Mouse (Mus musculus) heart, embryonic 13.5 days (tissue): ENCODE data around the gene Vti1a. TPM values are rescaled to one million over a fixed set of nuclear protein-coding genes. Genes with fewer than 3 reads are reported as not detected.
A peak's percentile ranks its signal among the peaks of the same experiment; 100 is the strongest.

Experiments used
- ATAC-seq: fragments of 200-750 bp; cut with Nextera tagmentation; 2 replicates; pipeline ENCODE4 v1.8.0; 2017; ENCODE audit warnings: moderate TSS enrichment; ENCODE audit not compliant: insufficient number of reproducible peaks, low FRiP score, low TSS enrichment; ENCODE audit errors: extremely low read depth
- H3K27ac ChIP-seq: fragments of 300-500 bp; sonication (generic); replicated peaks from 2 replicates; pipeline ENCODE4 v1.5.1; 2015; ENCODE audit warnings: moderate library complexity, mild to moderate bottlenecking, inconsistent platforms
- H3K27me3 ChIP-seq: fragments of 300-500 bp; sonication (generic); replicated peaks from 2 replicates; pipeline ENCODE4 v1.6.1; 2015; ENCODE audit warnings: mild to moderate bottlenecking, inconsistent platforms
- H3K36me3 ChIP-seq: fragments of 300-500 bp; sonication (generic); 2 replicates; pipeline ENCODE4 v1.6.1; 2015; ENCODE audit warnings: mild to moderate bottlenecking, inconsistent platforms
- H3K4me1 ChIP-seq: fragments of 300-500 bp; sonication (generic); 2 replicates; pipeline ENCODE4 v1.6.1; 2015; ENCODE audit warnings: inconsistent platforms
- H3K4me2 ChIP-seq: fragments of 300-500 bp; sonication (generic); 2 replicates; pipeline ENCODE4 v1.6.1; 2015; ENCODE audit warnings: inconsistent platforms, mild to moderate bottlenecking, moderate library complexity
- H3K4me3 ChIP-seq: fragments of 300-500 bp; sonication (generic); 2 replicates; pipeline ENCODE4 v1.5.1; 2015; ENCODE audit warnings: moderate library complexity, mild to moderate bottlenecking, inconsistent platforms
- H3K9ac ChIP-seq: fragments of 300-500 bp; sonication (generic); 2 replicates; pipeline ENCODE4 v1.6.1; 2015; ENCODE audit warnings: inconsistent platforms, mild to moderate bottlenecking, moderate library complexity
- H3K9me3 ChIP-seq: fragments of 300-500 bp; sonication (generic); 2 replicates; pipeline ENCODE4 v1.6.1; 2016; ENCODE audit warnings: inconsistent platforms
- WGBS: fragments of 180-500 bp; shearing (Covaris S2); methylation state at CpG from one replicate; pipeline ENCODE4 v1.1.7; 2015; ENCODE audit warnings: mixed read lengths; 5-methylcytosine and 5-hydroxymethylcytosine counted together
- polyA plus RNA-seq: library from polyadenylated mRNA; unstranded; fragments of >200 nt; fragmentation: Nextera tagmentation; extraction: Ambion mirVana; gene quantifications from 2 replicates; pipeline ENCODE4 v1.2.1, GENCODE M21; 2015

The Vti1a gene
- polyA plus RNA-seq = 14.7 and 15.4 TPM in 2 replicates

DNA sequence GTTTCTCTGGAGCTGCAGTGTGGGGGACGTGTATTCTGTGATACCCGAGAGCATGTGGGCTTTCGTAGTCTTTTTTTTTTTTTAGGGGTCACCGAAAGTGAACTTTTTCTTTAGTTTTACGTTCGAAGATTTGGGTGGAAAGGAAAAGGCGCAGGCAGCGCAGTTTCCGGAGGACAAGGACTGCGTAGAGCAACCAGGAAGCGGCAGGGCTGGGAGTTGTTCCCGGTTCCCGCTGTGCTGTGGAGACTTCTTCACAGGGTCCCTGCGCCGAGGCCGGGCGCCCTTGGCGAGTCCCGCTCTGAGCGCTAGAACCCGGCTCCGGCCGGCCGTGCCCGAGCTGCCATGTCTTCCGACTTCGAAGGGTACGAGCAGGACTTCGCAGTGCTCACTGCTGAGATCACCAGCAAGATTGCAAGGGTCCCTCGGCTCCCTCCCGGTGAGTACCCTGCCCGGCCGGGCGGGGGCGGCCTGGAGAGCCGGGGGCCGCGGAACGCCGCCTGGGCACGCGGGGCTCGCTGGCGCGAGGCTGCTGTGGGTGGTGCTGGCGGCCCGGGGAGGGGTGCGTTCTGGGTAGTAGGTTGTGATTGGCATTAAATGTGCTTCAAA is at the start of gene Vti1a:
Gene Vti1a, plus strand, starts transcription at position 187 of the 606 bp plus-strand sequence.
- Histone ChIP-seq H3K27me3 (no peaks in the 10 kb centered on the region), H3K27ac (peak within 1 kb of the TSS; percentile 88), H3K4me2 (peak within 1 kb of the TSS; percentile 90), H3K4me3 (peak within 1 kb of the TSS; percentile 82), H3K9ac (peak within 1 kb of the TSS; percentile 93), H3K36me3 (peaks cover 19% of the 10 kb centered on the region), H3K4me1 (peaks cover 41% of the 10 kb centered on the region), H3K9me3 (no peaks in the 10 kb centered on the region)
- peak; percentile 84 for ATAC-seq
- under 1% methylated on average over 48 of the region's 48 CpGs for WGBS

- no peak overlapping the region for H3K4me3 ChIP-seq
- WGBS = 80% methylated on average over 3 of the region's 3 CpGs
- no peak overlapping the region for H3K4me2 ChIP-seq
- ATAC-seq = no peak
- H3K4me1 ChIP-seq = peaks cover 17% of the 10 kb centered on the region
- no peak overlapping the region for H3K27ac ChIP-seq
- no peaks in the 10 kb centered on the region for H3K27me3 ChIP-seq
- H3K36me3 ChIP-seq = peaks cover 21% of the 10 kb centered on the region; the same call in 1 of the 2 replicates
- H3K9me3 ChIP-seq = no peaks in the 10 kb centered on the region
- H3K9ac ChIP-seq = no peak overlapping the region
Observed at GRCm38 (mm10) chr19:55266786-55267185, 49.3 kb upstream of the Vti1a start.

DNA sequence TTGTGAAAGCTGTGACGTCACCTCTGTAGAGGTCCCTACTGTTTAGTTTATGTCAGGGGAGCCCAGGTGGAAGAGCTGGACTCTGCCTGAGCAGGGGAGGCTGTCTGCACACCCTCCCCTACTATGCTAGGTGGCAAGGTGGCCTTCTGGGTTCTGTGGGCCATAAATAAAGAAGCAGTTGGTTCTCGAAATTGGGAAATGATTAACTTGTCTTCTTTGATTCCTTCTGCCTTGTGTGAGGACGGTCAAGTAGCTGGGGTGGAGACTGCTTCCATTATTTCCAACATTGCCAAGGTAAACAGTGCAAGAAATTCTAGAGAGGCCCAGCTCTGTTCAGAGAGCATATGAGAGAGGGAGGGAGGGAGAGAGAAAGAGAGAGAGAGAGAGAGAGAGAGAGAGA is 47.9 kb upstream of the Vti1a start:
- 62% methylated on average over 3 of the region's 3 CpGs for WGBS
- peaks cover 28% of the 10 kb centered on the region for H3K36me3 ChIP-seq
- no peaks in the 10 kb centered on the region for H3K9me3 ChIP-seq
- no peak overlapping the region for H3K4me2 ChIP-seq
- no peak overlapping the region for H3K4me3 ChIP-seq
- H3K4me1 ChIP-seq = peaks cover 17% of the 10 kb centered on the region
- no peak overlapping the region for H3K9ac ChIP-seq
- no peak for ATAC-seq
- no peaks in the 10 kb centered on the region for H3K27me3 ChIP-seq
- no peak overlapping the region; the same call in 1 of the 2 replicates for H3K27ac ChIP-seq

DNA sequence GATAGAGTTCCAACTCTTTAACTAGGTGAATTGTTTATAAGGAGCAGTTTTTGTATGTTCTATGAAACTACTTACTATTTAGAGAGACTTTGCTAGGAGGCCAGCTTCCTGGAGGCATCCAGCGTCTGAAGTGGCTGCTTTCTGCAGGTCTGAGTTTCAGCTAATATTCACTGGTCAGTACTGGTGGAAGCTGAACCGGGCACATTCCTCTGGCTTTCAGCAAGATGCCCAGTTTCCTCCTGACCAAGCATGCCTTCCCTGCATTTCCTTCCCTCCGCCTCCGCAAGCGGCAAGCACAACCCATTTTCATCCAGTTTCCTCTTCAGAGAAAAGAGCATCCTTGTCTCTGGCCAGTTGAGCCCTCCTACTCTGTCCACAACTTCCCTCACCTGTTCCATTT is 47.0 kb upstream of the Vti1a start:
- no peaks in the 10 kb centered on the region for H3K27me3 ChIP-seq
- H3K36me3 ChIP-seq = peaks cover 34% of the 10 kb centered on the region
- no peak overlapping the region for H3K4me2 ChIP-seq
- 73% methylated on average over 5 of the region's 5 CpGs for WGBS
- H3K9ac ChIP-seq = no peak overlapping the region
- no peak overlapping the region for H3K4me3 ChIP-seq
- peaks cover 17% of the 10 kb centered on the region for H3K4me1 ChIP-seq
- H3K9me3 ChIP-seq = no peaks in the 10 kb centered on the region
- no peak for ATAC-seq
- H3K27ac ChIP-seq = no peak overlapping the region

DNA sequence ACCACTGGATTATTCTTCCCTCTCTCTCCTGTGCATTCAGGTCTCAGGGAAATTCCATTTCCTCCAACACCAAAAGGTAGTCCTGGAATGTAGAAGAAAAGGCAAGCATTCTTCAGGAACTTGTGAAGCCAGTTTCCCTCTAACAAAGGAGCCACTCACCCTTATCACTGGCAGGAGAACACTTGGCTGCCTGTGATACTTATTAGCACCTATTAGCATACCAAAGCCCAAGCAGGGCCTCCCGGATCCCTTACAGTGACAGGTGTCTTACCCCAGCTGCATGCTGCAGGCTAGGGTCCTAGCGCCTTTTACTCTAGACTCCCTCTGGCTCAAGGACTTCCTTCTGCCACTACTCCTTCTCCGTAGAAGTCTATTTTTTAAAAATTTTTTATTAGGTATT is 44.6 kb upstream of the Vti1a start:
- no peak overlapping the region for H3K4me2 ChIP-seq
- no peak for ATAC-seq
- H3K4me3 ChIP-seq = no peak overlapping the region
- peaks cover 37% of the 10 kb centered on the region for H3K36me3 ChIP-seq
- H3K9me3 ChIP-seq = no peaks in the 10 kb centered on the region
- H3K9ac ChIP-seq = no peak overlapping the region
- peaks cover 17% of the 10 kb centered on the region for H3K4me1 ChIP-seq
- 34% methylated on average over 3 of the region's 3 CpGs for WGBS
- no peaks in the 10 kb centered on the region for H3K27me3 ChIP-seq
- no peak overlapping the region for H3K27ac ChIP-seq

DNA sequence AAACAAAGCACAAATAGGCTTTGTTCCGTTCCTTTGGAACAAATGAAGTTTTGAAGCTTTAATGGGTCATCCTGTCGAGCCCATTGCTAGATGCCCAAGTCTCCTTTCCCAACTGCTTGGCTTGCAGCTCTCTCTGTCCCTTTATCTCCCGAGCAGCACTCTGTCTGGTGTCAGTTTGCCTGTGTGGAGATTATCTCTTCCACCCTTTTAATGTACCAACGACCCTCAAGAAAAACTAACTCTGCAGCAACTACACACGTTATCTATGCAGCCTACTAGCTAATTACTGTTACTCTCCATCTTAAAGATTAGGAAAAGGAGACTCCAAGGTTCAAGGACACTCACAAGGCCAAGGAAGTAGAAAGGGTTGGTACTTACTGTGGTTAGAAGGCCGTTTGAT is 42.8 kb upstream of the Vti1a start:
- Histone ChIP-seq H3K9ac (no peak overlapping the region), H3K27ac (no peak overlapping the region), H3K4me2 (no peak overlapping the region), H3K4me1 (peaks cover 13% of the 10 kb centered on the region), H3K27me3 (no peaks in the 10 kb centered on the region), H3K4me3 (no peak overlapping the region), H3K9me3 (no peaks in the 10 kb centered on the region), H3K36me3 (peaks cover 43% of the 10 kb centered on the region)
- 46% methylated on average over 6 of the region's 6 CpGs for WGBS
- ATAC-seq = no peak

GRCm38 (mm10) chr19:55276100-55276499 is 40.0 kb upstream of the Vti1a start:
- 70% methylated on average over 4 of the region's 4 CpGs for WGBS
- H3K27me3 ChIP-seq = no peaks in the 10 kb centered on the region
- H3K9ac ChIP-seq = no peak overlapping the region
- peaks cover 45% of the 10 kb centered on the region for H3K36me3 ChIP-seq
- H3K9me3 ChIP-seq = no peaks in the 10 kb centered on the region
- H3K4me3 ChIP-seq = no peak overlapping the region
- H3K4me1 ChIP-seq = peaks cover 5% of the 10 kb centered on the region; the same call in 1 of the 2 replicates
- no peak for ATAC-seq
- H3K4me2 ChIP-seq = no peak overlapping the region
- H3K27ac ChIP-seq = no peak overlapping the region

DNA sequence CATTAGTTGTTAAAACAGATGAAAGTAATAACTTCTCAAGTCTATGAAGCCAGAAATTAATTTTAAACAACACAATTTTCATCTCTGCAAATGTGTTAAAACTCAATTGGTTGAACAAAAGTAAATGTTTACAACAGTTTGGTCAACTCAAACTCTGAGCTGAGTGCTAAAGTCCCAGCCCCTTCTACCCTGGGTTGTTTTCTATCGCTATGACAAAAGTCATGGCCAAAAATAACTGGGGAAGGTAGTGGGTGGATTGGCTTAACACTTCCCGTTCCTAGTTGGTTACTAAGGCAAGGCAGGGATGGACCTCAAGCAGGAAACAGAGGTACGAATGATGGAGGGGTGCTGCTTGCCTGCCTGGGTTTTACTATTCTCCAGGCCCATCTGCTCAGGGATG is 39.3 kb upstream of the Vti1a start:
- 54% methylated on average over 3 of the region's 3 CpGs for WGBS
- no peaks in the 10 kb centered on the region for H3K9me3 ChIP-seq
- no peak for ATAC-seq

GRCm38 (mm10) chr19:55284093-55284492 is 32.0 kb upstream of the Vti1a start:
- Histone ChIP-seq H3K4me2 (no peak overlapping the region), H3K4me1 (no peaks in the 10 kb centered on the region), H3K9me3 (no peaks in the 10 kb centered on the region), H3K36me3 (peaks cover 88% of the 10 kb centered on the region), H3K27me3 (no peaks in the 10 kb centered on the region), H3K4me3 (no peak overlapping the region), H3K27ac (no peak overlapping the region), H3K9ac (no peak overlapping the region)
- WGBS = 54% methylated on average over 4 of the region's 4 CpGs
- no peak for ATAC-seq

More for the DNA sequence above, 39.3 kb upstream of the Vti1a start:
- Histone ChIP-seq H3K4me1 (no peaks in the 10 kb centered on the region), H3K27ac (no peak overlapping the region), H3K4me2 (no peak overlapping the region), H3K9ac (no peak overlapping the region), H3K4me3 (no peak overlapping the region), H3K27me3 (no peaks in the 10 kb centered on the region), H3K36me3 (peaks cover 47% of the 10 kb centered on the region)

DNA sequence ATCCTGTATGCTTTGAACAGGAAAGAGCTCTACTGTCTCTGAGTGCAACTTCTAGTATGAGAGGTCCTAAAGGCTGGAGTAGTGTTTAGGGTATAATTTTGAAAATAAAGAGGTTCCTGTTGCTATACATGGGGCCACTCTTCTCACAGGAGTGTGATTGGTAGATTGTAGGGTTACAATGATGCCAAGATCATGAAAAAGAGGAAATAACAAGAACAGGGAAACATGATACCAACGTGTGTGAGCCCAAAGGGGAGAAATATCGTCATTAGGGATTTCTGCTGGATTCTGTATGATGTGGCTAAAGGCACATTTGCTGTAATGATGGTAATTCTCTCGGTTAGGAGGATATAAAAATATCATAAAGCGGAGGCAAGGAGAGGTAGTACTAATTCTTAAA is 30.1 kb upstream of the Vti1a start:
- no peaks in the 10 kb centered on the region for H3K27me3 ChIP-seq
- H3K36me3 ChIP-seq = peaks cover 92% of the 10 kb centered on the region
- H3K9ac ChIP-seq = no peak overlapping the region
- 82% methylated on average over 4 of the region's 4 CpGs for WGBS
- H3K9me3 ChIP-seq = no peaks in the 10 kb centered on the region
- no peak for ATAC-seq
- no peak overlapping the region for H3K27ac ChIP-seq
- H3K4me2 ChIP-seq = no peak overlapping the region
- H3K4me3 ChIP-seq = no peak overlapping the region
- no peaks in the 10 kb centered on the region for H3K4me1 ChIP-seq

- Histone ChIP-seq H3K9ac (no peak overlapping the region), H3K4me1 (0 out of 2 replicates have a peak, but pooled peaks cover 4% of the 10 kb centered on the region), H3K27ac (no peak overlapping the region), H3K4me2 (no peak overlapping the region), H3K9me3 (no peaks in the 10 kb centered on the region), H3K27me3 (no peaks in the 10 kb centered on the region), H3K36me3 (peaks cover 83% of the 10 kb centered on the region), H3K4me3 (no peak overlapping the region)
- ATAC-seq = no peak
Observed at GRCm38 (mm10) chr19:55288974-55289373, 27.1 kb upstream of the Vti1a start.

GRCm38 (mm10) chr19:55290621-55291270 is 25.3 kb upstream of the Vti1a start:
- WGBS = 74% methylated on average over 2 of the region's 2 CpGs
- H3K27me3 ChIP-seq = no peaks in the 10 kb centered on the region
- H3K36me3 ChIP-seq = peaks cover 82% of the 10 kb centered on the region
- H3K4me3 ChIP-seq = no peak overlapping the region
- H3K9ac ChIP-seq = no peak overlapping the region
- H3K4me2 ChIP-seq = no peak overlapping the region
- no peak for ATAC-seq
- 0 out of 2 replicates have a peak, but pooled peaks cover 4% of the 10 kb centered on the region for H3K4me1 ChIP-seq
- no peaks in the 10 kb centered on the region for H3K9me3 ChIP-seq
- no peak overlapping the region for H3K27ac ChIP-seq
